Mouse (Mus musculus) thymus, adult 2 months (tissue): ENCODE results near the gene Gse1. TPM values are rescaled to one million over a fixed set of nuclear protein-coding genes. Genes with fewer than 3 reads are reported as not detected.

Source experiments
- DNase-seq: peaks from one replicate; pipeline ENCODE4 v3.0.0; 2021
- H3K27ac ChIP-seq: fragments of 200-500 bp; 2 replicates; pipeline ENCODE4 v1.5.1; 2012; ENCODE audit warnings: low read length, control low read depth; ENCODE audit not compliant: control insufficient read depth, insufficient read depth
- H3K27me3 ChIP-seq: fragments of 200-500 bp; 2 replicates; pipeline ENCODE4 v1.6.1; 2012; ENCODE audit warnings: mild to moderate bottlenecking, low read length, moderate library complexity, mixed read lengths; ENCODE audit not compliant: control insufficient read depth, insufficient read depth
- H3K36me3 ChIP-seq: fragments of 200-500 bp; 2 replicates; pipeline ENCODE4 v1.6.1; 2012; ENCODE audit warnings: mild to moderate bottlenecking, low read length, moderate library complexity; ENCODE audit not compliant: control insufficient read depth, insufficient read depth
- H3K4me1 ChIP-seq: fragments of 200-500 bp; replicated peaks from 2 replicates; pipeline ENCODE4 v1.6.1; 2012; ENCODE audit warnings: low read length; ENCODE audit not compliant: control insufficient read depth, insufficient read depth
- H3K4me3 ChIP-seq: fragments of 200-500 bp; 2 replicates; pipeline ENCODE4 v1.5.1; 2012; ENCODE audit warnings: mild to moderate bottlenecking, low read length, control low read depth, moderate library complexity; ENCODE audit not compliant: control insufficient read depth, insufficient read depth
- CTCF ChIP-seq: fragments of 200-500 bp; IDR thresholded peaks from 2 replicates; pipeline ENCODE4 v1.5.1; 2012; ENCODE audit warnings: mild to moderate bottlenecking, control low read depth, low read length, moderate library complexity, borderline replicate concordance; ENCODE audit not compliant: control insufficient read depth, poor library complexity, insufficient read depth; ENCODE audit errors: extremely low read depth
- POLR2A ChIP-seq: fragments of 200-500 bp; IDR thresholded peaks from 2 replicates; pipeline ENCODE4 v1.6.1; 2012; ENCODE audit warnings: mild to moderate bottlenecking, low read length, control low read depth, moderate library complexity; ENCODE audit not compliant: control insufficient read depth, poor library complexity, insufficient read depth; ENCODE audit errors: extremely low read depth
- WGBS: fragments of 180-500 bp; shearing (Covaris S2); methylation state at CpG from one replicate; pipeline ENCODE4 v1.1.7; 2018; 5-methylcytosine and 5-hydroxymethylcytosine counted together
- polyA plus RNA-seq: library from polyadenylated mRNA; depleted of rRNA; stranded (reverse); fragments of >200 nt; gene quantifications from 2 replicates; pipeline ENCODE4 v1.2.3, GENCODE M21; 2012

Gse1 gene
- polyA plus RNA-seq, 1 experiment, result 202 TPM

DNA sequence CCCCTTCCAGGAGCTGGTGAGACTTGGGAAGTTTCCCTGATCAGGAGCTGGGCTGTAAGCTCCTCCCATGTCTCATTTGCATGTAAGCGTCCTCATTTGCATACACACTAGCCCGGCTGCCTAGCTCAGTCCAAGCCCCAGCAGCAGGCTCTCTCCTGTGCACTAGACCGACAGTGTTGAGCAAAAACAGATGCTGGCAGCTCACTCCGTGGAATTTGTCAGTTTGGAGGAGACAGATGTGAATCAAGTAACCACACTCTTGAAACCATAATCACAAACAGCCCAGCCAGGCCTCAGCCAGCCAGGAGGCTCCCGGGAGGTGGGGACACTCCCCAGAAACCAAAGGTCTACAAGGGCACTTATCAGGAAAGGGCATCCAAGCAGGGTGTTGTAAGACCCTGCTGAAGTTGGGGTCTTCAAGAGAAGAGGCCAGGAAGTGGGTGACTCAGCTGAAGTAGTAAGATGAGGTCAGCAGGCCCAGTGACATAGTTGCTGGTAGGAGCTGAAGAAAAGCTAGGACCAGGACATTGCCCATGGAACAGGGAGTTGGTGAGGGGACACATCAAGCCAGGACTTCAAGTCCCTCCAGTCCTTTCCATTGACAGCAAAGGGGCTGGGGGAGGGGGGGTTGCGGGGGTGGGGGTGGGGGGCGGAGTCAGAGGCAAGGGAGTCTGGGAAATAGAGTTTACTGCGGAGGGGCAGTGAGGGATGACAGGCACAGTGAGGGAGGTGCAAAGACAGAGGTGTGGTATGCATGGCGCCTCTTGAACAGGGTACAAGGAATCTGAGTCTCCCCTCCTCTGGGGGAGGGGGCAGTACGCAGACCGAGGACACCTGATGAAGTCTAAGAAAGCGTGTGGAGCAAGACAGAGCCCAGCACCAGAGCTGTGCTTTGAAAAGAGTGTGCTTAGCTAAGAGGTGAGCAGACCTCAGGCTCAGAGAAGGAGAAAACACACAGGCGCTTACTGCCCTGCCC is 11.1 kb upstream of the Gse1 start:
- TF ChIP-seq POLR2A (no peak), CTCF (no peak)
- Histone ChIP-seq H3K27ac (no peak overlapping the region), H3K4me3 (no peak overlapping the region), H3K36me3 (no peaks in the 10 kb centered on the region), H3K27me3 (no peaks in the 10 kb centered on the region), H3K4me1 (no peaks in the 10 kb centered on the region; the same call in 1 of the 2 replicates)
- DNase-seq, result no peak
- 67% methylated on average over 13 of the region's 13 CpGs for WGBS

DNA sequence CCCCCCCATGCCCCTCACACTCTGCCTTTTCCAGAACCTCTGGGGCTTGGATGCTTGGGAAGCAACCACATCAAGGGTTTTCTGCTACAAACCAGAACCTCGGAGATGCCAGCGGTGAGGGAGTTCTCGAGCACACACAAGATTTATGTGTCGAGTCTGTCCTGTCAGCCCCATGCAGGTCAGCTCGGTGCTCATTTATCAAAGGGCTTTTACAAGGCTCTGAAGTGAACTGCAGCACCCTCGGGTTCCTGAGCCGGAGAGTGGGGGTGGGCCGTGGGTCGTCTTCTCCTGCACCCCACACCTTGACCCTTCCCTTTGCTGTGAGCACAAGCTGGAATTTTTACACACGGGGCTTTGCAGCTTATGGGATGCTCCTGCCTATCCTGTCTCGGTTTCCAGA is 5.7 kb upstream of the Gse1 start:
- Histone ChIP-seq H3K4me1 (peaks cover 9% of the 10 kb centered on the region), H3K4me3 (no peak overlapping the region), H3K27me3 (peaks cover under 1% of the 10 kb centered on the region; the same call in 1 of the 2 replicates), H3K36me3 (no peaks in the 10 kb centered on the region), H3K27ac (no peak overlapping the region)
- DNase-seq, result no peak
- TF ChIP-seq CTCF, result no peak
- TF ChIP-seq POLR2A, result no peak
- 91% methylated on average over 11 of the region's 11 CpGs for whole genome bisulfite sequencing

DNA sequence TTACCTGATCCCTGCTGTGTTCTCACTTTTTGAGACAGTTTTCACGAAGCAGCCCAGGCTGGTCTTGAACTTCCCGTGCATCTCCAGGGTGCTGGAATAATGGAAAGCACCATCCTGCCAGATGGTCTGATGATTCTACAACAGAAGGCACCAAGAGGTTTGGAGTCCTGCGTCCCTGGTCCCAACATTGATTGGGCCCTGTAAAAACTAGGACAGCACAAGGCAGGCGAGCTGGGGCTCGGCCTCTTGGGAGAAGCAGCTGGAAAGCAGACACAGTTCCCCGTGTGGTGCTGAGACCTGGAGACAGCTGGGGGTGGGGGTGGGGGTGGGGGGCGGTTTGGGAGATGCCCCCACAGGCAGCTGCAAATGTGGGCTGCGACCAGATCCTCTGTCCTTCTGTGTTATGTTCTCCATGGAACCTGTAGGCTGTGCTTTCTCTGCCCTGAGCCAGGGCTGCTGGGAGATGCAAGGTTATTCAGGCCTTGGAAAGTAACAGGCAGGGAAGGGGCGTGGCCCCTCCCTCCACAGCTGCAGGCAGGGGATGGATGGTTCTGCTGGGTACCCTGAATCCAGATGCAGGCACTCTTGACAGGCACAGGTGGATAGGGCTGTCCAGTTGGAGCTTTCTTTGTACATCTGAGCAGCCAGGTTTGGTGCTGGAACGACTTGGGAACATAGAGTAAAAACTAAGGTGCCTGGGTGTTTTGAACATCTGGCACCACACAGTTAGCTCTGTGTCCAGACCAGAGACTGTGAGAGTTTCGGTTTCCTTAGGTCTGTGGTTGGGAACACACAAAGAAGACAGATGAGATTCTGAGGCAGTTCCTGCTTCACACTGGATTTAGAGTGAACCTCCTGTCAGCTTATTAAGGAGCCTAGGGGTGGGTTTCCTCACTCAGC is 3.5 kb upstream of the Gse1 start:
- H3K4me3 ChIP-seq, result no peak overlapping the region
- H3K27me3 ChIP-seq, result peaks cover 16% of the 10 kb centered on the region
- WGBS, result 47% methylated on average over 11 of the region's 11 CpGs
- no peak for TF ChIP-seq CTCF
- TF ChIP-seq POLR2A, result no peak
- no peak overlapping the region for H3K27ac ChIP-seq
- no peak for DNase-seq
- no peaks in the 10 kb centered on the region for H3K36me3 ChIP-seq
- peaks cover 14% of the 10 kb centered on the region for H3K4me1 ChIP-seq

DNA sequence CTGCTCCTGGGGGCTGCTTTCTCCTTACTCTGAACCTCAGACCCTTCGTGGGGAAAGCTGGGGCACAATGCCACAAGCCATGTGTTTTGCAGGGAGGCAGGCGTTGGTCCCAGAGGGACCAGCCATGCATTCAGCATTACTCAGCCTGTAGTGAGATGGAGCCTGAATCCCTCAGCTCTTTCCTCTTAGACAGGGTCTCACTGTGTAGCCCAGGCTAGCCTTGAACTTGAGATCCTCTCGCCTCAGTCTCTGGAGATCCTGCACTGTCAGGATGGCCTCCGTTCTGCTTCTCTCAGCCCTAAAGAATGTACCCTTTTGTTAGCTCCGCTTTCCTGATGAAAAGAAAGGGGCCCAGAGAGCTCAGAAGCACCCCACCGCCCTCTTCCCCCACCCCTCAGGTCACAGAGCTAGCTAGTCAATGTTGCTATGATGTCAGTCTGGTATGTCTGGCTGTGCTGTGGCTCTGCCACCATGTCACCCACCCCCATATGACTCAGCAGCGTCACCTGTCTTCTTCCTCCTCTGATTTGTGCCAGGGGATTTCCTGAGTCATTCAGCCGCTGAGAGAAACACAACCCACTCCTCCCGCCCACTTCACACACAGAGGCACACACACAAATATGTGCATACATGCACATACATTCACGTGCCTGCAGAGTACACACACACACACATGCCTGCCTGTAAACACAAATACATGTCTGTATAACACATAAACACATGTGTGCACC is 2.7 kb upstream of the Gse1 start:
- Histone ChIP-seq H3K36me3 (no peaks in the 10 kb centered on the region), H3K27me3 (peaks cover 20% of the 10 kb centered on the region), H3K4me3 (no peak overlapping the region), H3K4me1 (peaks cover 14% of the 10 kb centered on the region), H3K27ac (no peak overlapping the region)
- TF ChIP-seq POLR2A (no peak), CTCF (no peak)
- peak; percentile 36 for DNase-seq
- WGBS, result 26% methylated on average over 10 of the region's 10 CpGs

DNA sequence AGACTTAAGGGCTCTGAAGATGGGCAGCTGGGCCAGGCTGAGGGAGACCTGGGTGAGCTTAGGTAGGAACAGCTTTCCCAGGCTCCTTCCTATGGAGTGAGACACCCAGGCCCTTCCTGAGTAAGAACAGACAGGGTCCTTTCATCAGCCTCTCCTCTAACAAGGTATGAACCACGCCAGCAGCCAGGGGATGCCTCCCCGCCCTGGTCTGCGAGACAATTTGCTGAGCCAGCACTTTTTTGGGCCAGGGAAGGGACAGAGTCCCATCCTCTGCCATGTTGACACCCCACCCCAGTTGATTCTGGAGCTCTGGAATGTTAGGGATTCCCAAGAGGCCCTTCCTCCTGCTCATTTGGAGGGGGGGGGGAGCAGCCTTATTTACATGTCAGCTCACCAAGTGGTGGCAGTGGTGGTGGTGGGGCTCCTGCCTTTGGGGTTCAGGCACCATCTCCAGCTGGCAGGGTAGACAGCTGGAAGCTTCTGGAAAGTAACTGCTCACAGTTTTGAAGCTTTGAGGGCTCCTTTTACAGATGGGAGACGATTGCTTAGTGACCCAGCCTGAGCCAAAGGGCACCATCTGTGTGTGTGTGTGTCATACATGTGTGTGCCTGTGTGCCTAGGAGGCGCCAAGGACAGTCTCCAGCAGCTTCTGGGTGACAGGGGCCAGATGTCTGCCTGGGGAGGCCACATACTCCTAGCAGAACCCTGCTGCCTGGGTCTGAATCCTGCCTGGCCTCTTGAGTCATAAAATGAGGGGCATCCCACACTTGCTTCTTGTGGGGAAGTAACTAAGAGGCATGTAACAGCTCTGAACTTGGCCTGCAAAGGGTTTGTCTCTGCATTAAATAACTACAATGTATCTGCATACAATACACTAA is 1.3 kb upstream of the Gse1 start:
- H3K36me3 ChIP-seq, result no peaks in the 10 kb centered on the region
- no peak overlapping the region for H3K4me3 ChIP-seq
- peaks cover 14% of the 10 kb centered on the region for H3K4me1 ChIP-seq
- no peak for TF ChIP-seq CTCF
- no peak for TF ChIP-seq POLR2A
- DNase-seq, result no peak
- WGBS, result 83% methylated on average over 5 of the region's 5 CpGs
- H3K27me3 ChIP-seq, result peaks cover 20% of the 10 kb centered on the region
- no peak overlapping the region for H3K27ac ChIP-seq
